Mouse (Mus musculus) left cerebral cortex, adult 18-20 months (tissue): ENCODE results near the gene Olfr392. TPM values are rescaled to one million over a fixed set of nuclear protein-coding genes. Genes with fewer than 3 reads are reported as not detected.

Source experiments
- DNase-seq, 2 experiments: peaks; one replicate each; pipeline ENCODE4 v3.0.0; 2021 to 2022; ENCODE audit warnings: low spot score in 2 of 2, mixed read lengths in 1 of 2
- long read RNA-seq, 2 experiments: library from polyadenylated mRNA; stranded (forward); transcript quantifications; one replicate each; pipeline ENCODE4 v2.0.0; 2021
- total RNA-seq, 2 experiments: library from RNA; stranded (reverse); gene quantifications; 2 replicates each; pipeline ENCODE4 v1.2.3; 2021

The Olfr392 gene
- total RNA-seq = not detected
- long read RNA-seq, experiment 1 = 0 reads
- long read RNA-seq, experiment 2 = 0 reads

GRCm38 (mm10) chr11:73816949-73817348 is at the start of gene Olfr392:
Olfr392 (minus strand) TSS chr11:73817049.
- DNase-seq = no peak

- no peak for DNase-seq
Observed at GRCm38 (mm10) chr11:73851354-73851753, 34.5 kb upstream of the Olfr392 start, which contains the start of gene Olfr393. Olfr393 (minus strand) TSS chr11:73851454.

- DNase-seq = no peak
Observed at GRCm38 (mm10) chr11:73802952-73803351, 13.9 kb downstream of the Olfr392 start, which contains the start of gene Olfr391-ps. Olfr391-ps (minus strand) TSS chr11:73803052.

- DNase-seq = no peak
Observed at GRCm38 (mm10) chr11:73782664-73783063, 34.2 kb downstream of the Olfr392 start, which contains the start of gene Olfr390. Olfr390 (plus strand) TSS chr11:73782964.

- no peak for DNase-seq
Observed at GRCm38 (mm10) chr11:73780613-73781012, 36.2 kb downstream of the Olfr392 start, which contains the start of gene Olfr389. Olfr389 (minus strand) TSS chr11:73780713.

Other genes starting within 250 kb of the Olfr392 start
- gene Olfr385, start 224.0 kb downstream of the Olfr392 start, total RNA-seq = not detected
- gene Olfr384, start 218.5 kb downstream of the Olfr392 start, total RNA-seq = not detected
- gene Zfp735, start 128.3 kb downstream of the Olfr392 start, total RNA-seq = not detected
- gene Olfr389, start 36.3 kb downstream of the Olfr392 start, total RNA-seq = not detected
- not detected for gene Olfr390, start 34.1 kb downstream of the Olfr392 start, total RNA-seq
- not detected for gene Olfr391-ps, start 14.0 kb downstream of the Olfr392 start, total RNA-seq
- gene Olfr393, start 34.4 kb upstream of the Olfr392 start, total RNA-seq = not detected
- gene Olfr394, start 73.7 kb upstream of the Olfr392 start, total RNA-seq = not detected
- gene Olfr395, start 92.2 kb upstream of the Olfr392 start, total RNA-seq = not detected
- gene Olfr23, start 119.6 kb upstream of the Olfr392 start, total RNA-seq = not detected
- gene Olfr397, start 143.8 kb upstream of the Olfr392 start, total RNA-seq = not detected
- not detected for gene Olfr398, start 173.4 kb upstream of the Olfr392 start, total RNA-seq
- not detected for gene Olfr139, start 239.5 kb upstream of the Olfr392 start, total RNA-seq
- not detected for gene Olfr399, start 239.6 kb upstream of the Olfr392 start, total RNA-seq